Mouse (Mus musculus) heart, embryonic 15.5 days (tissue): ENCODE results near the gene Syngr3. TPM values are rescaled to one million over a fixed set of nuclear protein-coding genes. Genes with fewer than 3 reads are reported as not detected.
A peak's percentile ranks its signal among the peaks of the same experiment; 100 is the strongest.
"Not testable (repeated sequence)": the region's sequence is repeated elsewhere in the genome, so short reads cannot be mapped to it uniquely, and the experiment has no call there.

Experiments used
- ATAC-seq: fragments of 200-750 bp; cut with Nextera tagmentation; replicated peaks from 2 replicates; pipeline ENCODE4 v1.8.0; 2017; ENCODE audit warnings: low read depth, moderate TSS enrichment; ENCODE audit not compliant: insufficient number of reproducible peaks, insufficient read depth, low FRiP score
- H3K27ac ChIP-seq: fragments of 300-500 bp; sonication (generic); 2 replicates; pipeline ENCODE4 v1.5.1; 2015; ENCODE audit warnings: mild to moderate bottlenecking, inconsistent platforms
- H3K27me3 ChIP-seq: fragments of 300-500 bp; sonication (generic); 2 replicates; pipeline ENCODE4 v1.6.1; 2015; ENCODE audit warnings: inconsistent platforms
- H3K36me3 ChIP-seq: fragments of 300-500 bp; sonication (generic); 2 replicates; pipeline ENCODE4 v1.6.1; 2015; ENCODE audit warnings: mild to moderate bottlenecking, inconsistent platforms
- H3K4me1 ChIP-seq: fragments of 300-500 bp; sonication (generic); replicated peaks from 2 replicates; pipeline ENCODE4 v1.6.1; 2015; ENCODE audit warnings: inconsistent platforms
- H3K4me2 ChIP-seq: fragments of 300-500 bp; sonication (generic); 2 replicates; pipeline ENCODE4 v1.6.1; 2015; ENCODE audit warnings: inconsistent platforms, mild to moderate bottlenecking, moderate library complexity
- H3K4me3 ChIP-seq: fragments of 300-500 bp; sonication (generic); 2 replicates; pipeline ENCODE4 v1.5.1; 2015; ENCODE audit warnings: mild to moderate bottlenecking, inconsistent platforms
- H3K9ac ChIP-seq: fragments of 300-500 bp; sonication (generic); 2 replicates; pipeline ENCODE4 v1.6.1; 2015; ENCODE audit warnings: mild to moderate bottlenecking, inconsistent platforms
- H3K9me3 ChIP-seq: fragments of 300-500 bp; sonication (generic); replicated peaks from 2 replicates; pipeline ENCODE4 v1.6.1; 2016; ENCODE audit warnings: inconsistent platforms
- WGBS: fragments of 180-500 bp; shearing (Covaris S2); methylation state at CpG from one replicate; pipeline ENCODE4 v1.1.7; 2015; ENCODE audit warnings: mixed read lengths; 5-methylcytosine and 5-hydroxymethylcytosine counted together
- polyA plus RNA-seq: library from polyadenylated mRNA; unstranded; fragments of >200 nt; fragmentation: Nextera tagmentation; extraction: Ambion mirVana; gene quantifications from 2 replicates; pipeline ENCODE4 v1.2.1, GENCODE M21; 2015

Gene Syngr3
- polyA plus RNA-seq, 1 experiment from 2014 or later, result 0.44 TPM

GRCm38 (mm10) chr17:24718938-24719337 lies 29.2 kb upstream of the Syngr3 start:
- peak overlapping the region; percentile 89 for H3K4me3 ChIP-seq
- H3K4me2 ChIP-seq, result peak overlapping the region; percentile 64
- ATAC-seq, H3K9me3 ChIP-seq, H3K27me3 ChIP-seq: not testable (repeated sequence)
- H3K27ac ChIP-seq, result peak overlapping the region; percentile 90; the same call in 1 of the 2 replicates
- WGBS, result 56% methylated on average over 5 of the region's 5 CpGs
- H3K9ac ChIP-seq, result peak overlapping the region; percentile 92
- peaks cover 19% of the 10 kb centered on the region for H3K36me3 ChIP-seq
- peaks cover 30% of the 10 kb centered on the region for H3K4me1 ChIP-seq

GRCm38 (mm10) chr17:24717943-24718342 lies 28.2 kb upstream of the Syngr3 start, which contains the start of the genes Rnf151 and Rps2:
Rnf151 (minus strand) TSS chr17:24718063.
Rps2 (plus strand) TSS chr17:24718116.
- Histone ChIP-seq H3K36me3 (peaks cover 19% of the 10 kb centered on the region), H3K4me1 (peaks cover 25% of the 10 kb centered on the region), H3K27me3 (no peaks in the 10 kb centered on the region), H3K4me2 (peak within 1 kb of the TSS; percentile 64), H3K9ac (no peak within 1 kb of the TSS), H3K4me3 (peak within 1 kb of the TSS; percentile 89), H3K9me3 (no peaks in the 10 kb centered on the region), H3K27ac (no peak within 1 kb of the TSS)
- ATAC-seq, result no peak
- WGBS, result 77% methylated on average over 4 of the region's 4 CpGs

- H3K4me2 ChIP-seq, result no peak overlapping the region
- H3K4me1 ChIP-seq, result peaks cover 8% of the 10 kb centered on the region
- H3K27me3 ChIP-seq, result no peaks in the 10 kb centered on the region
- no peak overlapping the region for H3K4me3 ChIP-seq
- 92% methylated on average over 15 of the region's 15 CpGs for WGBS
- ATAC-seq, result no peak
- peaks cover 5% of the 10 kb centered on the region; the same call in 1 of the 2 replicates for H3K36me3 ChIP-seq
- no peak overlapping the region for H3K9ac ChIP-seq
- H3K27ac ChIP-seq, result no peak overlapping the region
- no peaks in the 10 kb centered on the region for H3K9me3 ChIP-seq
Measured at GRCm38 (mm10) chr17:24716166-24716682, 26.5 kb upstream of the Syngr3 start.

- Histone ChIP-seq H3K27me3 (no peaks in the 10 kb centered on the region), H3K4me2 (no peak overlapping the region), H3K9ac (no peak overlapping the region), H3K4me3 (no peak overlapping the region), H3K36me3 (0 out of 2 replicates have a peak, but pooled peaks cover 3% of the 10 kb centered on the region), H3K4me1 (peaks cover 6% of the 10 kb centered on the region), H3K27ac (no peak overlapping the region), H3K9me3 (no peaks in the 10 kb centered on the region)
- no peak for ATAC-seq
- 83% methylated on average over 6 of the region's 6 CpGs for WGBS
Measured at GRCm38 (mm10) chr17:24715556-24715955, 25.8 kb upstream of the Syngr3 start.

GRCm38 (mm10) chr17:24708646-24709045 lies 18.9 kb upstream of the Syngr3 start:
- H3K4me2 ChIP-seq, result peak overlapping the region; percentile 84
- 32% methylated on average over 2 of the region's 2 CpGs for WGBS
- peaks cover 18% of the 10 kb centered on the region for H3K4me1 ChIP-seq
- no peak for ATAC-seq
- H3K9ac ChIP-seq, result no peak overlapping the region
- H3K9me3 ChIP-seq, result no peaks in the 10 kb centered on the region
- peak overlapping the region; percentile 81; the same call in 1 of the 2 replicates for H3K4me3 ChIP-seq
- no peak overlapping the region for H3K27ac ChIP-seq
- peaks cover 11% of the 10 kb centered on the region for H3K36me3 ChIP-seq
- H3K27me3 ChIP-seq, result no peaks in the 10 kb centered on the region

- Histone ChIP-seq H3K9ac (peak overlapping the region; percentile 77), H3K4me1 (peaks cover 18% of the 10 kb centered on the region), H3K27me3 (no peaks in the 10 kb centered on the region), H3K4me2 (peak overlapping the region; percentile 84), H3K4me3 (peak overlapping the region; percentile 81), H3K9me3 (no peaks in the 10 kb centered on the region), H3K27ac (peak overlapping the region; percentile 91), H3K36me3 (peaks cover 15% of the 10 kb centered on the region)
- no peak for ATAC-seq
- WGBS, result 3% methylated on average over 24 of the region's 24 CpGs
Measured at GRCm38 (mm10) chr17:24707801-24708425, 18.2 kb upstream of the Syngr3 start.

GRCm38 (mm10) chr17:24706982-24707800 lies 17.4 kb upstream of the Syngr3 start, which contains the start of gene Tbl3:
Tbl3 (minus strand) TSS chr17:24707660.
- Histone ChIP-seq H3K4me3 (peak within 1 kb of the TSS; percentile 81), H3K4me2 (peak within 1 kb of the TSS; percentile 84), H3K4me1 (peaks cover 18% of the 10 kb centered on the region), H3K27ac (peak within 1 kb of the TSS; percentile 91), H3K27me3 (no peaks in the 10 kb centered on the region), H3K9ac (peak within 1 kb of the TSS; percentile 77), H3K36me3 (peaks cover 22% of the 10 kb centered on the region), H3K9me3 (no peaks in the 10 kb centered on the region)
- ATAC-seq, result peak; percentile 81
- WGBS, result 3% methylated on average over 32 of the region's 32 CpGs

- no peak overlapping the region for H3K4me2 ChIP-seq
- H3K27me3 ChIP-seq, result no peaks in the 10 kb centered on the region
- no peak overlapping the region for H3K9ac ChIP-seq
- WGBS, result 93% methylated on average over 3 of the region's 3 CpGs
- ATAC-seq, result no peak
- no peaks in the 10 kb centered on the region for H3K9me3 ChIP-seq
- H3K36me3 ChIP-seq, result peaks cover 35% of the 10 kb centered on the region
- no peak overlapping the region for H3K27ac ChIP-seq
- H3K4me3 ChIP-seq, result no peak overlapping the region
- H3K4me1 ChIP-seq, result peaks cover 18% of the 10 kb centered on the region
Measured at GRCm38 (mm10) chr17:24705821-24706220, 16.1 kb upstream of the Syngr3 start.

GRCm38 (mm10) chr17:24701251-24701650 lies 11.5 kb upstream of the Syngr3 start:
- H3K27me3 ChIP-seq, result no peaks in the 10 kb centered on the region
- no peak overlapping the region for H3K9ac ChIP-seq
- 93% methylated on average over 9 of the region's 9 CpGs for WGBS
- no peak overlapping the region for H3K4me2 ChIP-seq
- no peaks in the 10 kb centered on the region for H3K9me3 ChIP-seq
- no peak overlapping the region for H3K27ac ChIP-seq
- H3K4me1 ChIP-seq, result peaks cover 15% of the 10 kb centered on the region
- H3K4me3 ChIP-seq, result no peak overlapping the region
- no peak for ATAC-seq
- peaks cover 49% of the 10 kb centered on the region for H3K36me3 ChIP-seq

- 85% methylated on average over 2 of the region's 2 CpGs for WGBS
- Histone ChIP-seq H3K4me3 (no peak overlapping the region), H3K9ac (no peak overlapping the region), H3K9me3 (no peaks in the 10 kb centered on the region), H3K4me2 (no peak overlapping the region), H3K27ac (no peak overlapping the region), H3K4me1 (peaks cover 18% of the 10 kb centered on the region), H3K27me3 (no peaks in the 10 kb centered on the region), H3K36me3 (peaks cover 46% of the 10 kb centered on the region)
- no peak for ATAC-seq
Measured at GRCm38 (mm10) chr17:24699473-24699872, 9.7 kb upstream of the Syngr3 start.

- no peak overlapping the region for H3K4me2 ChIP-seq
- peaks cover 21% of the 10 kb centered on the region for H3K4me1 ChIP-seq
- H3K36me3 ChIP-seq, result peaks cover 39% of the 10 kb centered on the region
- no peak for ATAC-seq
- no peak overlapping the region for H3K27ac ChIP-seq
- H3K4me3 ChIP-seq, result no peak overlapping the region
- no peak overlapping the region for H3K9ac ChIP-seq
- H3K9me3 ChIP-seq, result no peaks in the 10 kb centered on the region
- H3K27me3 ChIP-seq, result no peaks in the 10 kb centered on the region
- 67% methylated on average over 9 of the region's 9 CpGs for WGBS
Measured at GRCm38 (mm10) chr17:24698715-24699114, 9.0 kb upstream of the Syngr3 start.
